Mouse (Mus musculus) kidney, adult 2 months (tissue): ENCODE measurements around the gene Tnfrsf23.
"Not testable (repeated sequence)": the region's sequence is repeated elsewhere in the genome, so short reads cannot be mapped to it uniquely, and the experiment has no call there.

Source experiments
- CTCF ChIP-seq: fragments of 200-500 bp; conservative IDR thresholded peaks from 2 replicates; pipeline ENCODE4 v1.5.1; 2011; ENCODE audit warnings: low read depth, mild to moderate bottlenecking, control low read depth, low read length, moderate library complexity, mixed read lengths; ENCODE audit not compliant: insufficient read depth, insufficient read length
- POLR2A ChIP-seq: fragments of 200-500 bp; IDR thresholded peaks from one replicate; pipeline ENCODE4 v1.6.1; 2011; ENCODE audit warnings: low read depth, low read length, control low read depth

DNA sequence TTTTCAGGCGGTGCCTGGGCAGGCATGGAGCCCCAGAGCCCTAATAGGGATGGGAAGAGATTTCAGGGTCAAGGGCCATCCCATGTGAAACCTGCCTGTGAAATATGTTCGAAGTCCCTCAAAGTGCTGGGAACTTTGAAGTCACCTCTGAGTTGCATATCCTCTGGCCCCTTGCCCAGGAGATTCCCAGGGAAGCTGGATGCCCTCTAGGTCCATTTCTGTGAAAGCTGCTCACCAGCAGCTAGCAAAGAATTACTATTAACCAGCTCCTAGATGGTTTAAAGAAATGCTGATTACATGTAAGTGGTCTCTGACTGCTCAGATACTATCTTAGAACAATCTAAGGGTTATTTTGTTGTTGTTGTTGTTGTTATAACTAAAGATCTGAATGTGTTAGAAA, 1.1 kb downstream of the Tnfrsf23 start:
- not testable (repeated sequence) for TF ChIP-seq CTCF, POLR2A
